Comparison of ENCODE assay signal across 7 mouse cellular contexts in genomic region chr2:152723651-152724331, GRCm38 (mm10). TPM values are rescaled to one million over a fixed set of nuclear protein-coding genes. Genes with fewer than 3 reads are reported as not detected.
DNase-seq lines count a peak whose midpoint lies in the region; ATAC-seq lines count a peak whose summit lies in the region.

No protein-coding gene starts in this region.

- peaks cover 16 to 20% of the 10 kb centered on the region in 2 experiments for H3K4me1 ChIP-seq in heart, embryonic 14.5 days (ENCODE audit: control insufficient read depth in 2 of 2, insufficient read depth in 2 of 2, low read length in 2 of 2)

- peak overlapping the region in 1 of 2 experiments; percentile 48; a peak in 2 of 4 replicates for H3K27ac ChIP-seq in heart, embryonic 14.5 days (replicated peaks in 1 of 2; ENCODE audit: control insufficient read depth in 1 of 2, insufficient read depth in 1 of 2, low read depth in 2 of 2, low read length in 2 of 2)

- H3K9ac ChIP-seq in heart, embryonic 14.5 days (ENCODE audit: low read length) = peak overlapping the region; percentile 66

- ATAC-seq in heart, embryonic 14.5 days (ENCODE audit: insufficient number of reproducible peaks, insufficient read depth, low FRiP score, low read depth) = 0 out of 2 replicates have a peak, but pooled peaks have one; percentile 31

- H3K9me3 ChIP-seq in heart, embryonic 14.5 days (ENCODE audit: control insufficient read depth, low read length) = no peaks in the 10 kb centered on the region

- WGBS in heart, embryonic 14.5 days = 5% methylated on average over 37 of the region's 37 CpGs

- H3K27me3 ChIP-seq in heart, embryonic 14.5 days (ENCODE audit: control insufficient read depth, insufficient read depth, low read length) = peaks cover 6% of the 10 kb centered on the region; the same call in 1 of the 2 replicates

- H3K4me2 ChIP-seq in heart, embryonic 14.5 days (ENCODE audit: low read length) = peak overlapping the region; percentile 73

- H3K4me3 ChIP-seq in heart, embryonic 14.5 days (ENCODE audit: control insufficient read depth in 1 of 2, insufficient read depth in 1 of 2, low read depth in 1 of 2, low read length in 2 of 2) = peak overlapping the region; percentile 32 to 35

- no peaks in the 10 kb centered on the region for H3K36me3 ChIP-seq in heart, embryonic 14.5 days (ENCODE audit: control insufficient read depth, insufficient read depth, low read length)

- peak; percentile 50 for DNase-seq in R1 (ENCODE audit: low read depth, low spot score)
- peak; percentile 71 for DNase-seq in embryo, embryonic 10.5 days (ENCODE audit: low spot score)
- DNase-seq in kidney, postnatal 4 days = peak; percentile 74 to 81
- DNase-seq in mesoderm, embryonic 11.5 days (ENCODE audit: low read depth, low spot score) = peak; percentile 69
- no peak for DNase-seq in layer of hippocampus, adult 11-12 months (ENCODE audit: low spot score)
- DNase-seq in right cerebral cortex, adult 18-20 months = no peak

RNA-seq across cellular contexts. Expression of gene Id1, which starts 12.3 kb away (rescaled TPM):
- 56.8 and 61.1 TPM in 2 replicates for polyA plus RNA-seq in heart, embryonic 14.5 days (2014; fragmentation: Nextera tagmentation; extraction: Ambion mirVana)

RNA-seq across cellular contexts. Expression of gene Cox4i2, which starts 30.2 kb away (rescaled TPM):
- 18.5 and 18.6 TPM in 2 replicates for polyA plus RNA-seq in heart, embryonic 14.5 days (2014; fragmentation: Nextera tagmentation; extraction: Ambion mirVana)

RNA-seq across cellular contexts. Expression of gene Mcts2, which starts 37.0 kb away (rescaled TPM):
- polyA plus RNA-seq in heart, embryonic 14.5 days (2014; fragmentation: Nextera tagmentation; extraction: Ambion mirVana) = 20.8 and 25.6 TPM in 2 replicates

RNA-seq across cellular contexts. Expression of gene H13, which starts 54.5 kb away (rescaled TPM):
- polyA plus RNA-seq in heart, embryonic 14.5 days (2014; fragmentation: Nextera tagmentation; extraction: Ambion mirVana) = 70.6 and 74.6 TPM in 2 replicates

Comparison
In these comparisons a context has a peak if more than half of its experiments do, and no peak if none do; other contexts are left out.
1. DNase-seq: peak in R1 (single experiment), embryo, embryonic 10.5 days (single experiment), kidney, postnatal 4 days (2 of 2) and mesoderm, embryonic 11.5 days (single experiment); none in layer of hippocampus, adult 11-12 months (single experiment) and right cerebral cortex, adult 18-20 months (single experiment).